Mouse (Mus musculus) megakaryocyte, adult 5-6 weeks (primary cell): ENCODE data around the gene Kcnb1. TPM values are rescaled to one million over a fixed set of nuclear protein-coding genes. Genes with fewer than 3 reads are reported as not detected.
A peak's percentile ranks its signal among the peaks of the same experiment; 100 is the strongest.

ENCODE experiments used
- ATAC-seq: 2 replicates; pipeline ENCODE4 v1.8.0; 2016; ENCODE audit warnings: mild to moderate bottlenecking, inconsistent platforms; ENCODE audit not compliant: poor library complexity, severe bottlenecking
- total RNA-seq, 2 experiments: library from RNA; stranded (forward) in 1 of 2; stranded (reverse) in 1 of 2; fragments of 153-499, 151-499 nt in 1 of 2; fragments of 221-1000, 200-1000 nt in 1 of 2; gene quantifications; 2 replicates each; pipeline versions ENCODE4 v1.2.3 to v1.2.4; 2015 to 2017

The Kcnb1 gene
- total RNA-seq, 2 experiments from 2014 or later: 0.07 to 1.6 TPM

DNA sequence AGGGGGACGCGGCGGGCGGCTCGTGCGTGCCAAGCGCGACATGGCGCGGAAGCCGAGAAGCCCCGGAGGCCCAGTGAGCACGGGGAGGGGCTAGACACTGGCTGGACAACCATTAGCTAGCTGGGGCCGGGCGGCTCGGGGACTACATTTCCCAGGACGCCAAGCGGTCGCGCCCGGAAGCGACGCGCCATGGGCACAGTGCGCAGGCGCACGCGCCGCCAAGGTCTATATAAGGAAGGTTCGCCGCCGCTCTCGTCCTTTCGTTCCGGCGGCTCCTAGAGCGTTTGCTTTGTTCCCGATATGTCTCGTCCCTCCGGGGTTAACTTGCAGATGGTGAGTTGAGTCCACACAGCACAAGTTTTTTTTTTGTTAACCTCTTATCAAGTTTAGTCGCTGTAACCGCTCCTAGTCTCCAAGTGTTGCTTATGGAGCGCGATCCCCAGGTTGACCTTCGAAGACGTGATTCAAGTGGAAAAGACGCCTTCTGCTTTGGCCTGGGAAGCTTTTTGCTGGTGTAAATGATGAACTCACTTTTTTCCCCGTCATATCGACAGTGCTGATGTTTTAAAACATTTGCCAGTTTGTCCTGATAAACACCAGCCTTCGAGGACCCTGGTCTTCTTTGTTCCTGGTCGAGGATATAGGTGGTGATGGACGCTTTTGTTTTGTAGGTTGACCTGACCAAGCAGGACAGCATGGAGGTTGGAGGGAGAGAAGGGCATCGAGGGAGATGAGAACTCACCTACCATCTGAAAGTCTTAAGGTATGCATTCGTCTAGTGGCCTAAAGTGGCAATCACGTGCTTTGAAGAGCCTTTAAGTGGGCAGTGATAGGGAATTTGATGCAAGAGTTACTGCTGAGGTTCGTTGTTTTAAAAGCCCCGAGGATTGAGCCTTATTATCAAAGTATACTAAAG, 126.7 kb downstream of the Kcnb1 start, which contains the start of gene Znfx1:
Gene Znfx1, minus strand, starts transcription at position 51 of the 916 bp plus-strand sequence.
- peak; percentile 75 for ATAC-seq

DNA sequence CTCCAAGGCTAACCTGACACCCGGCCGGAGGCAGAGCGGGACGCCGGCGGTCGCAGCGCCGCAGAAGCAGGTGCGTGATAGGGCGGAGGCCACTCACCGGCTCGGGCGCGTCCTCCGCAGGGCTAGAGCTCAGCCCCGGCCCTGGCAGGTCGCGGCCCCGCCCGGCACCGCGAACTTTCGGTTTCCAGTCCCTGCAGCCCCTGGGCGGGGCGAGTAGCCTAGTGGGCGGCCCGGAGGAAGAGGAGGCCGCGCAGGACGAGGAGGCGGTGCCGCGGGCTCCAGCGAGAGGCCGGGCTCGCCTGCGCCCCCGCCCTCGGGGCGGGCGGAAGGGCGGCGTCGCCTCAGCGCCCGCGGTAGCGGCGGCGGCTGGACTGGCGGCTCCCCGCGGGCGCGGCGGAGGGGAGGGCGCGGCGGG, 127.5 kb downstream of the Kcnb1 start:
- peak; percentile 88 for ATAC-seq

DNA sequence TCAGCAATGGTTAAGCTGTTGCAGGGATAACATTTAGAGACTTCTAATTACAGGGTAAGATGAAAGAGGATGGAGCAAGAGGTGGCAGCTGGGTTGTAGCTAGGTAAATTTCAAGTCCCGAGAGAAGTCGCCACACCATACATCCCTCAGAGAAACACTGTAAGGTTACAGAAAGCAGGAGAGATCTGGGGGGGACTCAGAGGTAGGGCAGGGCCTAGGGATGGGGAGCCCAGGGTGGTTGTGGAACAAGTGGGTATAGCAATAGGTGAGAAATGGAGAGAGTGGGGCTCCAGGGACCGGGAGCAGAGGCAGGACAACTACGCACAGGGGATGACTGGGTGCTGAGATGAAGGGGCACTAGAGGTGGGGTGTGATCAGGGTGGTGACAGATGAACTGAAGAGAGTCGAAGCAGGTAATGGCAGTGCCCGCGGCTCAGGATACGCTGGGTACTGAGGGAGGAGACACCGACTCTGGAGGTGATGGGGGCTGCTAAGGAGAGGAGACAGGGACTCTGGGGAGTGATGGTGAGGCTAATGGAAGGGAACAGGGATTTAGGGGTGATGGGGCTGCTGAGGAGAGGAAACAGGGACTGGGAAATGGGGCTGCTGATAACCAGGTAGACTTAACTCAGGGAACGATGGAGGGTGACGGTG, 128.4 kb downstream of the Kcnb1 start:
- no peak for ATAC-seq

DNA sequence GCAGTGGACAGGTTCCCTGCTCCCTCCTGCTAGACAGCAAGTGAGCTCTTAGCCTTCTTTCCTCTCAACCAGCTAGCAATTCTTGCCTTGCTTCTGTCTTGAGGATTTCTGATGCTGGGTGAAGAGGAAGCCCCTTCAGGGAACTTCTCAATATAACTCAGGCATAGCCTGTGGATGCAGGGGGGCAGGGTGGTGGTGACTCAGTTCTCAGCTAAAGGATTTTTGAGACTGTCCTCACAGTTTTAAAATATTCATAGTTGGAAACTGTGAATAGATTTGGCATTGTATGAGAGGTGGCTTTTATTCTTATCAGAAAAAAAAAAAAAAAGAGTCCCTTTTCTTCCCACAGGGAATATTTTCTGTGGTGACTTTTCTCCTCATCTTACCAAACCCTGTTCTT, 129.2 kb downstream of the Kcnb1 start:
- ATAC-seq: no peak

DNA sequence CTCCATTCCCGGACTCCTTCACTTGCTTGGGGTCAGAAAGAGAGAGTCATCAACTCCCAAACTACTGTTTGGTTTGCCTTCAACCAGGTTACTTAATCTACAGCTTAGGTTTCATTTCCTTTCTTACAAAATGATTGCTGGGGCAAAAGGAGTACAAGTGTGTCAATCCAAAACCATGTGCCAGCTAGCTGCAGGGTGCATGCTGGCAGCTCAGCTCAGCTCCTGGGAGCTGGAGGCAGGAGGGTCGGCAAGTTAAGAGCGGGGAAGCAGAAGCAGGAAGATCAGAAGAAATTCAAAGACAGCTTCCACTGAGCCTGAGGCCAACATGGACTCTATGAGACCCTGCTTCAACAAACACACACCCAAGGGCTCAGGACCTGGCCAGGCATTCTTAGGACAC, 129.6 kb downstream of the Kcnb1 start:
- peak; percentile 22; the same call in 1 of the 2 replicates for ATAC-seq

DNA sequence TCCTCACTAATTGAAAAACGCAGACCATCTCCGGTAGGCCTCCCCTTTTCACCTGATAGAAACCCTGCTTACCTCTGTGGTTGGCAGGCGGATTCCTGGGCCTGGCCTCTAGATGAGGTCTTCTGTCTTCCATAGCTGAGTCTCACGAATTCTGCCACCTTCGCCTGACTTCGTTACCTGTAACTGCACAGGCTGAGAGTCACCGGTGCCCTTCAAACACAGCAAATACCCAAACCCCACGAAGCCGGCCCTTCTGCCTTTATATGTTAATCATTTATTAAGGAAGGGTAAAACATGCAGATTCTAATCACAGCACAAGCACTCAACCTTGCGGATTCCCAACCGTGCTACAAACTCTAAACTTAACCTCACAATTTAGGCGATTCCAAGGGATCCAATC, 130.0 kb downstream of the Kcnb1 start:
- ATAC-seq: no peak

DNA sequence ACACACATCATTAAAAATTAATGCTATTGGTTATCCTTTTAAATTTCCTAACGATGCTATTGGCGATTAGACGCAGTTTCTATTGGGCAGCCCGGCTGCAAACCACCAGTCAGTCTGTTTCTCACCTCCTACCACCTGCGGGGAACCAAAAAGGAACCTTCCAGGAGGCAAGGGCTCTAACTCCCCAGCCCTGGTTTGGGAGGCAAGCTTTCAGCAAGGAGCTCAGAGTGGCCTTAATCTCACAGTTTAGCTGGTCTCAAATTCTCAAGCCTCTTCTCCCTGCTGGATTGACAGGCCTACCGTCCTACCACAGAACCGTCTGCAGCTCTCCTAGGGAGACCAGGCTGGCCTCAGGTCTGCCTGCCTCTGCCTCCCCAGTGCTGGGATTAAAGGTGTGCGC, 130.4 kb downstream of the Kcnb1 start:
- ATAC-seq: no peak

DNA sequence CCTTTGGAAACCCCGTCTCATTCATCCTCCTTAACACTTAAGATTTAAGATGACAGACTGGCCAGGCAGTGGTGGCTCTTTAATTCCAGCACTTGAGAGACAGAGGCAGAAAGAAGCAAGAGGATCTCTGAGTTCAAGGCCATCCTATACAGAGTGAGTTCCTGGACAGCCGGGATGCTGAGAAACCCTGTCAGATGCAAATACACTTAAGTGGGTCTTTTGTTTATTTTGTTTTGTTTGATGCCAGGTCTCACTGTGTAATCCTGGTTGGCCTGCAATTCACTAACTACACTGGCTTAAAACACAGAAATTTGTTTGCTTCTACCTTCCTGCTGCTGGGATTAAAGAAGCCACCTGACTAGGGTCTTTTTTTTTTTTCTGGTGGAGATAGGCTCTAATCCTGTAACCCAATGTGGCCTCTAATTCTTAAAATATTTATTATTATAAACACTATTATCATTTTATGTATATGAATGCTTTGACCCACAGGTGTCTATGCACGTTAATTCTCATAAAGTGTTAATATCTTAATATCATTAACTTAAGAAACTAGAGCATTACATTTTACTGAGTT, 131.1 kb downstream of the Kcnb1 start:
- no peak for ATAC-seq

DNA sequence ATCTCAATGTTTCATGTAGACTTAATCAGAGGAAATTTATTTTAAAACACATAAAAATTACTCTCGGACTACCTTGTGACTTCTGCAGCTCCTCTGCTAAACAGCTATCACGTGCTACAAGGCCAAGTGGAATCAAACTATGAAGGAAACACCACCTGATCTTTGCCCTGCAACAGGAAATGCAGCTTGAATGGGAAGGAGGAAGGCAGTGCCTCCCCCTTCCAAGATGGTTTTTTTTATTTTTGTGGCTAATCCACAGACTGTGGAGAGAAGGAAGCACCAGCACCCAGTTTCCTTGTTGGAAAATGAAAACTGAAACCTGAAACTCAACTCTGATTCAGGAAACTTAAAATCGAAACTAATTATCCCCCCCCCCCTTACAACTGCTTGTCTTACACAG, 131.8 kb downstream of the Kcnb1 start:
- no peak for ATAC-seq

DNA sequence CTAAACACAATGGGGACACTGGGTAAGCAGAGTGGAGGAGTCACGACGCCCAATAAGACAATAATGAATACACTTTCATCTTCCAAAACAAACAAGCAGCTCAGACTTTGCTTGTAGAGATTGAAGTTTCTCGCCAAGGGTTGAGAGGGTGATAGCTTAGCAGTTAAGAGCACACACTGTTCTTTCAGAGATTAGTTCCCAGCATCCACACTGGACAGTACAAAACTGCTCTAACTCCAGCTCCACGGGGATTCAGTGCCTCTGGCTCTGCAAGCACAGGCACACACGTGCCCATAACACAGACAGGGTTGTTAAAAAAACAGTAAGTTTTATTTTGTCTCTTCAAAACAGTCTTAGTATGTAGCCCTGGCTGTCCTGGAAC, 133.0 kb downstream of the Kcnb1 start:
- ATAC-seq: no peak

DNA sequence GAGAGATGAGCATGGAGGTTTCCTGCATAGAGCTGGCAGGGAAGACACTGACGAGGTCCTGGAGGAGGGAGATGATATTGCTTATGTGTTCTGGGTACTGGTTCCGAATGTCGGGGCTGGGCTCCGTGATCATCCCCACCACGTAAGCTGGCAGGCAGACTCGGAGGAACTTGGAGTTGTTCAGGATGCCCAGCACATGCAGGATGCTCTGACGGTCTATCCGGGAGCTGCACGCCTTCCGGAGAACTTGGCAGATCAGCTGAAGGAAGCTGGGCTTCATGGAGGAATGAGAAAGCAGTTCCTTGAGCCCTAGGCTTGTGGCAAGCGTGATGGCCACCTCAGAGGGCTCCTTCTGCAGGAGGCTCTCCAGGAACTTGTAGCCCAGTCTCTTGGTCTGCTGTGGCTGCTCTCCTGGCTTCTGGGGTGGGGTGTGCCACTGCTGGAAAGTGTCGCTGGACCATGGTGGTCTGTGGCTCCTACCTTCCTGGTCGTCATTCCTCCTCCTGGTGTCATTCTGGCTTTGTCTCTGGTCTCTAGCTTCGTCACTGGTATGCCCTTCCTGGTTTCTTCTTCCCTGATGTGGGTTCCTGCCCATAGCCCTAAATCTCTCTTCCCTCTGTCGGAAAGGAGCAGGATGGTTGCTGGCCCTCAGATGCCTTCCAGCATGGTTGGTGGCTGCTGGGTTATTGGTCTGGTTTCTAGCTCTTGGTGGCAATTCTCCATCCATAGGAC, 133.6 kb downstream of the Kcnb1 start:
- ATAC-seq: no peak

DNA sequence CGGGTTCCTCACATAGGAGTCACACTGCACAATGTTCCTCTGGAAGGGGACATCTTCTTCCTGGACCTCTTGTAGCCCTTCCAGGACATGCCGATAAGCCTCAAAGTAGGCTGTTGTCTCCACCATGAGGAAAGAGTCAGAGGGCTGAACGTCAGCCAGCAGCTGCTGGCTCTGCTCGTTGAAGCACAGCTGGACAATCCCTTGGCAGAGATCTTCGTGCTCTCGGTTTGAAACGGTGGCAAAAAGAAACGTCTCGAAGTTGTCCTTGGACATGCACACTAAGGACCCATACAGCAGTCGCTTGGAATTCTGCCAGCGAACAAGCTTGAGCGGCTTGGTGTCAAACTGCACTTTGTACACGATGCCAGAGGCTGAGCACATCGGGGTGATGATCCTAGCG, 134.6 kb downstream of the Kcnb1 start:
- no peak for ATAC-seq

DNA sequence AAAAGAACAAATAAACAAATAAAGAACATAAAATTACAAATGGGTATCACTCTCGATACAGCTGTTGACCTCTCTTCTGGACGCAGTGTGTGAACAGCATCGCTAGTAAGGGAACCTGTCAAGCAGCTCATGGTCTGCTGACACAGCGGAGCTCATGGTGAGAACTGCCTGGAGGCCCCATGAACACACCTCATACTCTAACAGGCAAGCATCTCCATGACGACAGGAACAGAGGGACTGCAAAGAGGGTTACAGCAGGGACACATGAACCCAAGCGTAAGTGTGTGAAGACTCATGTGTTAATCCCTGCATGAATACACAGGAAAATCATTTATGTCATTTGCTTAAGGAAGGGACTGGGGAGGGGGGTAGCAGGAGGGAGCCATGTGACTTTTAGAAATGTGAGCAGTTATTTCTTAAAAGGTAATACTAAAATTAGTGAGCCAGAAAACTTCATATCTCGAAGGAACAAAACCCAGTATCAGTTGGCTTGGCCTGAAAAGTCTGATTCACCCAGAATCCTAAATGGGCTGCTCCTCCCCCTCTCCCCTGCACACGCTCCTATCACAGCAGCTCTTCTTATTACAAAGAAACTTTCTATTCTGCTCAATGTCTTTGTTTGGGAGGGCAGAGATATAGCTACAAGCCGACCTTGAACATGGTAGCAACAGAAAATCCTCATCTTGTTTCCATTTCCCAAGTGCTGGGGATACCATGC, 136.7 kb downstream of the Kcnb1 start:
- no peak for ATAC-seq

DNA sequence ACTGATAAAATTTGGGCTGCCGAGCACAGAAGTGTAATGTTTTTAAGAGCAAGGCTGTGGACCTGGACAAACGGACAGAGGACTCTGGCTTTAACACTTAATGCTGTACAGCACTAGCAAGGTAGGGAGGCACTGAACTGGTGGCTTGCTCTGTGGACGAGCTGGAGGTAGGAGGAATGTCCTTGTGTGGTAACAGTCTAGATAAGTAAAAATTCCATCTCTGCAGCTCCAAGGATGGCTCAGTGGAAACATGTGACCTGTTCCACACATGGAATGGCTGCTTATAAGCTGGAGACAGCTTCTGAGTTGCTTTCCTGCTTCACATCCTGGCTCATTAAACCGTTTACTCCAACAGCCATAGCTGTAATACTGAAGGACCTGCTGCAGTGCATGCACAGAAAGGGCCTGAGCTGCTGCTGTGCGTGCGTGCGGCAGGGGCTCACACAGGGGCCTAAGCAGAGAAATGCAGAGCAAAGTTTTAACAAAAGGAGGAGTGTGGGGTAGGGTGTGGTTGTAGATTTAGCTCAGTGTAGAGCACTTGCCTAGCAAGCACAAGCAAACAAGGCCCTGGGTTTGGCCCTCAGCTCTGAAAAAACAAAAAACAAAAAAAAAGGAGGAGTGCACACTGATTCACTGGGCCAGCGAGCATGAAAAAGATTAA, 141.1 kb downstream of the Kcnb1 start:
- no peak for ATAC-seq

DNA sequence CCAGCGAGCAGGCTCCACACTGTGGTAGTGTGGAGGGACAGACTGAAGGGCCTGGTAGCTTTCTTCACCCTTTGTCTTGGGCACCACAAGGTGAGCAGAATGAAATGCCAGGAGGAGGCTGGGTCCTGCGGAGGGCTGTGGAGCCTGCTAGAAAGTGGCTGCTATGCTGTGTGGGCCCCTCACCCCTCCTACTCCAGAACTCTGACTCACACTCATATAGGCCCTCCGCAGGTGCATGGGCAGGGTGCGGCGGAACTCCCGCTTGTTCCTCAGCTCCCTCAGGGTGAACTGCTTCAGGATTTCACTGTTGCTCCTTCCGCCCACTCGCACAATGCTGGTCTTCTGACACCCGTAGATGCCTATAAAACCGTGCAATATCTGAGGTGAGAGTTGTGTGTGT, 141.7 kb downstream of the Kcnb1 start:
- ATAC-seq: no peak

Other genes with a start within 250 kb of the Kcnb1 start
- gene Stau1, start 193.9 kb downstream of the Kcnb1 start, total RNA-seq (2015): 28.5 and 36.0 TPM in 2 replicates
- gene Stau1, start 193.9 kb downstream of the Kcnb1 start, total RNA-seq (2017): 28.9 and 32.6 TPM in 2 replicates
- 14.5 and 15.3 TPM in 2 replicates for gene Ddx27, start 175.0 kb downstream of the Kcnb1 start, total RNA-seq (2015)
- 48.1 and 50.4 TPM in 2 replicates for gene Ddx27, start 175.0 kb downstream of the Kcnb1 start, total RNA-seq (2017)
- gene Znfx1, start 127.1 kb downstream of the Kcnb1 start, total RNA-seq (2015): 28.2 and 29.2 TPM in 2 replicates
- 58.4 and 78.1 TPM in 2 replicates for gene Znfx1, start 127.1 kb downstream of the Kcnb1 start, total RNA-seq (2017)
- gene Ptgis, start 50.4 kb upstream of the Kcnb1 start, total RNA-seq (2015): not detected in 2 replicates
- not detected in 2 replicates for gene Ptgis, start 50.4 kb upstream of the Kcnb1 start, total RNA-seq (2017)
- 62.5 and 80.6 TPM in 2 replicates for gene B4galt5, start 159.0 kb upstream of the Kcnb1 start, total RNA-seq (2015)
- gene B4galt5, start 159.0 kb upstream of the Kcnb1 start, total RNA-seq (2017): 52.4 and 67.3 TPM in 2 replicates
- gene Slc9a8, start 231.6 kb upstream of the Kcnb1 start, total RNA-seq (2015): 19.1 and 27.9 TPM in 2 replicates
- gene Slc9a8, start 231.6 kb upstream of the Kcnb1 start, total RNA-seq (2017): 17.2 and 24.7 TPM in 2 replicates